Mouse (Mus musculus): ENCODE measurements at regions not wholly inside any gene's neighbourhood (a gene's known extent, or its start where the extent isn't known, plus 50 kb on each side); places are given as distances from the start of the nearest gene placed in this dataset.

- no peak for ATAC-seq (ENCODE audit: extremely low read depth, insufficient number of reproducible peaks, low FRiP score, poor library complexity, severe bottlenecking)
These were observed 358.2 kb upstream of the Adgrl2 start for GRCm38 (mm10) chr3:149348459-149348971.

GRCm38 (mm10) chr3:149347241-149347992, 357.1 kb upstream of the Adgrl2 start:
- H3K27me3 ChIP-seq (ENCODE audit: insufficient read depth, low read length): no peaks in the 10 kb centered on the region
- DNase-seq (ENCODE audit: low spot score) (no peak), ATAC-seq (ENCODE audit: extremely low read depth, insufficient number of reproducible peaks, low FRiP score, poor library complexity, severe bottlenecking) (no peak)
- no peaks in the 10 kb centered on the region for H3K4me1 ChIP-seq (ENCODE audit: insufficient read depth, low read depth, low read length)
- H3K4me3 ChIP-seq (ENCODE audit: low read depth, low read length): no peak overlapping the region
- TF ChIP-seq GATA2 (IDR thresholded peaks at IDR 0.05; ENCODE audit: borderline replicate concordance, low read depth, low read length) (no peak), GATA1 (IDR thresholded peaks at IDR 0.05; ENCODE audit: borderline replicate concordance, low read length) (no peak), POLR2AphosphoS5 (IDR thresholded peaks at IDR 0.05; ENCODE audit: insufficient replicate concordance, low read depth, low read length) (no peak), TAL1 (conservative IDR thresholded peaks at IDR 0.05; ENCODE audit: low read depth, low read length) (no peak), CTCF (IDR thresholded peaks at IDR 0.05; ENCODE audit: low read depth, low read length) (no peak)
- no peaks in the 10 kb centered on the region for H3K36me3 ChIP-seq (replicated peaks)
- H3K9me3 ChIP-seq (replicated peaks): peaks cover 9% of the 10 kb centered on the region

More at GRCm38 (mm10) chr3:149348459-149348971, 358.2 kb upstream of the Adgrl2 start:
- TF ChIP-seq GATA1 (IDR thresholded peaks at IDR 0.05; ENCODE audit: borderline replicate concordance, low read length): no peak
- no peak for TF ChIP-seq GATA2 (IDR thresholded peaks at IDR 0.05; ENCODE audit: borderline replicate concordance, low read depth, low read length)
- TF ChIP-seq POLR2AphosphoS5 (IDR thresholded peaks at IDR 0.05; ENCODE audit: insufficient replicate concordance, low read depth, low read length): no peak
- TF ChIP-seq TAL1 (conservative IDR thresholded peaks at IDR 0.05; ENCODE audit: low read depth, low read length): no peak
- Histone ChIP-seq H3K9me3 (replicated peaks) (peaks cover 10% of the 10 kb centered on the region), H3K4me3 (ENCODE audit: low read depth, low read length) (no peak overlapping the region), H3K4me1 (ENCODE audit: insufficient read depth, low read depth, low read length) (no peaks in the 10 kb centered on the region), H3K36me3 (replicated peaks) (no peaks in the 10 kb centered on the region), H3K27me3 (ENCODE audit: insufficient read depth, low read length) (no peaks in the 10 kb centered on the region)
- no peak for DNase-seq (ENCODE audit: low spot score)

DNA sequence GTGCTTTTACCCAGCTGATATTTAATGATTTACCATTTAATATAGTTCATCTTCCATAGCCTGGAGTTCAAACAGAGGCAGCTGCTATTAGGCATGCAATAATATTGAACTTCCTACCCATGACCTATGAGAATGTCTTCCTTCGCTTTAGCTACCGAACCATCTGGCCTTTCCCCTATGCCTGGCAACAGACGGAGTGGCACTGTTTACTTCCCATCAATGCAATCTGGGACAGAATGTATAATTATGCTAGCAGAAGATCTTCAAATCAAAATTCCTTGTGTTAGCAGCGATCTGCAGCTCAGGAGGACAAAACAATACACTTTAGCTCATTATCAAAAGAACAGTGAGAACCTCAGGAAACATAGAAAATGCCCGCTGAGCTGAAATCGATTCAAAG, 352.2 kb upstream of the Adgrl2 start:
- no peak for DNase-seq (ENCODE audit: low spot score)
- H3K4me3 ChIP-seq (ENCODE audit: low read depth, low read length): no peak overlapping the region
- TF ChIP-seq TAL1 (conservative IDR thresholded peaks at IDR 0.05; ENCODE audit: low read depth, low read length) (no peak), POLR2AphosphoS5 (IDR thresholded peaks at IDR 0.05; ENCODE audit: insufficient replicate concordance, low read depth, low read length) (no peak), CTCF (IDR thresholded peaks at IDR 0.05; ENCODE audit: low read depth, low read length) (no peak), GATA2 (IDR thresholded peaks at IDR 0.05; ENCODE audit: borderline replicate concordance, low read depth, low read length) (no peak), GATA1 (IDR thresholded peaks at IDR 0.05; ENCODE audit: borderline replicate concordance, low read length) (no peak)

GRCm38 (mm10) chr3:149339374-149339753, 349.0 kb upstream of the Adgrl2 start:
- H3K4me3 ChIP-seq (ENCODE audit: low read depth, low read length): no peak overlapping the region
- no peaks in the 10 kb centered on the region for H3K4me1 ChIP-seq (ENCODE audit: insufficient read depth, low read depth, low read length)
- no peaks in the 10 kb centered on the region for H3K36me3 ChIP-seq (replicated peaks)
- peaks cover 36% of the 10 kb centered on the region for H3K9me3 ChIP-seq (replicated peaks)
- DNase-seq (ENCODE audit: low spot score) (no peak), ATAC-seq (ENCODE audit: extremely low read depth, insufficient number of reproducible peaks, low FRiP score, poor library complexity, severe bottlenecking) (no peak)
- H3K27me3 ChIP-seq (ENCODE audit: insufficient read depth, low read length): no peaks in the 10 kb centered on the region
- no peak for TF ChIP-seq GATA2 (IDR thresholded peaks at IDR 0.05; ENCODE audit: borderline replicate concordance, low read depth, low read length)
- no peak for TF ChIP-seq TAL1 (conservative IDR thresholded peaks at IDR 0.05; ENCODE audit: low read depth, low read length)
- TF ChIP-seq POLR2AphosphoS5 (IDR thresholded peaks at IDR 0.05; ENCODE audit: insufficient replicate concordance, low read depth, low read length): no peak
- no peak for TF ChIP-seq CTCF (IDR thresholded peaks at IDR 0.05; ENCODE audit: low read depth, low read length)
- TF ChIP-seq GATA1 (IDR thresholded peaks at IDR 0.05; ENCODE audit: borderline replicate concordance, low read length): no peak

More for the DNA sequence above, 352.2 kb upstream of the Adgrl2 start:
- peaks cover 28% of the 10 kb centered on the region for H3K9me3 ChIP-seq (replicated peaks)
- H3K36me3 ChIP-seq (replicated peaks): no peaks in the 10 kb centered on the region
- ATAC-seq (ENCODE audit: extremely low read depth, insufficient number of reproducible peaks, low FRiP score, poor library complexity, severe bottlenecking): no peak
- H3K27me3 ChIP-seq (ENCODE audit: insufficient read depth, low read length): no peaks in the 10 kb centered on the region
- no peaks in the 10 kb centered on the region for H3K4me1 ChIP-seq (ENCODE audit: insufficient read depth, low read depth, low read length)

DNA sequence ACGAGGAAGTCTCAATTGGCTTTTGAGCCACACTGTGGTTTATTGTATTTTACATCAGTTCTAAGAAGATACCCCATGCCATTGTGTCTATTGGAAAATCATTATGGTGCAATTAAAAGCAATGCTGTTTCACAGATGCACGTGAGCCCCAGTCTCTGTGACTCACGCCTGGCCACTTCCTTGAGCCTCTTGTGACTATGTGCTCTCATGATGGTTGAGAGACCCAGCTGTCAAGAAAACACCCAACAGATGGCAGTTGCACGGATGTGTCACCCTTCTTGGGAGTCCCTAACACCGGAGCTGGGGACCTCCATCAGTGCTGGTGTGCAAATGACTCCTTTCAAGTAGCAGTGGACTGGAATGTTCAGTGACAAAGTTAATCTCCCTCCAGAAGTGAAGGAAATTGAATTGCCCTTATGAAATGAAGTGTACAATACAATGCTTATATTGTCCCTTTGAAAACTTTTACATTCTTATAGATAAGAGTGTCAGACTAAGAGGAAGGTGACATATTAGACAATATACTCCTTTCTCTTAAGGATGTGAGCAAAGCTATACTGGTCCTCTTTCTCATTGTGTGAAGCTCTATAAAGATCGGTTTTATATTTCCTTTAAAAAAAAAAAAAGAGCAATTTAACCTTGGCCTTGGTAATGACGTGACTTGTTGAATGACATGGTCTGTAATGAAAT, 348.5 kb upstream of the Adgrl2 start:
- no peak for ATAC-seq (ENCODE audit: extremely low read depth, insufficient number of reproducible peaks, low FRiP score, poor library complexity, severe bottlenecking)
- no peak for DNase-seq (ENCODE audit: low spot score)

GRCm38 (mm10) chr3:149335259-149335658, 344.9 kb upstream of the Adgrl2 start:
- ATAC-seq (ENCODE audit: extremely low read depth, insufficient number of reproducible peaks, low FRiP score, poor library complexity, severe bottlenecking) (no peak), DNase-seq (ENCODE audit: low spot score) (no peak)
- H3K4me3 ChIP-seq (ENCODE audit: low read depth, low read length): no peak overlapping the region
- TF ChIP-seq GATA1 (IDR thresholded peaks at IDR 0.05; ENCODE audit: borderline replicate concordance, low read length) (no peak), POLR2AphosphoS5 (IDR thresholded peaks at IDR 0.05; ENCODE audit: insufficient replicate concordance, low read depth, low read length) (no peak), GATA2 (IDR thresholded peaks at IDR 0.05; ENCODE audit: borderline replicate concordance, low read depth, low read length) (no peak), TAL1 (conservative IDR thresholded peaks at IDR 0.05; ENCODE audit: low read depth, low read length) (no peak), CTCF (IDR thresholded peaks at IDR 0.05; ENCODE audit: low read depth, low read length) (no peak)
- H3K36me3 ChIP-seq (replicated peaks): no peaks in the 10 kb centered on the region
- no peaks in the 10 kb centered on the region for H3K4me1 ChIP-seq (ENCODE audit: insufficient read depth, low read depth, low read length)
- no peaks in the 10 kb centered on the region for H3K27me3 ChIP-seq (ENCODE audit: insufficient read depth, low read length)
- H3K9me3 ChIP-seq (replicated peaks): peaks cover 39% of the 10 kb centered on the region

More for the DNA sequence above, 348.5 kb upstream of the Adgrl2 start:
- H3K9me3 ChIP-seq (replicated peaks): peaks cover 36% of the 10 kb centered on the region
- no peaks in the 10 kb centered on the region for H3K4me1 ChIP-seq (ENCODE audit: insufficient read depth, low read depth, low read length)
- no peak overlapping the region for H3K4me3 ChIP-seq (ENCODE audit: low read depth, low read length)
- no peaks in the 10 kb centered on the region for H3K36me3 ChIP-seq (replicated peaks)
- H3K27me3 ChIP-seq (ENCODE audit: insufficient read depth, low read length): no peaks in the 10 kb centered on the region
- TF ChIP-seq CTCF (IDR thresholded peaks at IDR 0.05; ENCODE audit: low read depth, low read length): no peak
- TF ChIP-seq POLR2AphosphoS5 (IDR thresholded peaks at IDR 0.05; ENCODE audit: insufficient replicate concordance, low read depth, low read length): no peak
- no peak for TF ChIP-seq GATA2 (IDR thresholded peaks at IDR 0.05; ENCODE audit: borderline replicate concordance, low read depth, low read length)
- TF ChIP-seq TAL1 (conservative IDR thresholded peaks at IDR 0.05; ENCODE audit: low read depth, low read length): no peak
- TF ChIP-seq GATA1 (IDR thresholded peaks at IDR 0.05; ENCODE audit: borderline replicate concordance, low read length): no peak
